Mouse (Mus musculus): ENCODE measurements around the gene Klc3. TPM values are rescaled to one million over a fixed set of nuclear protein-coding genes. Genes with fewer than 3 reads are reported as not detected.

Gene Klc3
- polyA plus RNA-seq, 1 experiment from 2014 or later, result 5.7 TPM

DNA sequence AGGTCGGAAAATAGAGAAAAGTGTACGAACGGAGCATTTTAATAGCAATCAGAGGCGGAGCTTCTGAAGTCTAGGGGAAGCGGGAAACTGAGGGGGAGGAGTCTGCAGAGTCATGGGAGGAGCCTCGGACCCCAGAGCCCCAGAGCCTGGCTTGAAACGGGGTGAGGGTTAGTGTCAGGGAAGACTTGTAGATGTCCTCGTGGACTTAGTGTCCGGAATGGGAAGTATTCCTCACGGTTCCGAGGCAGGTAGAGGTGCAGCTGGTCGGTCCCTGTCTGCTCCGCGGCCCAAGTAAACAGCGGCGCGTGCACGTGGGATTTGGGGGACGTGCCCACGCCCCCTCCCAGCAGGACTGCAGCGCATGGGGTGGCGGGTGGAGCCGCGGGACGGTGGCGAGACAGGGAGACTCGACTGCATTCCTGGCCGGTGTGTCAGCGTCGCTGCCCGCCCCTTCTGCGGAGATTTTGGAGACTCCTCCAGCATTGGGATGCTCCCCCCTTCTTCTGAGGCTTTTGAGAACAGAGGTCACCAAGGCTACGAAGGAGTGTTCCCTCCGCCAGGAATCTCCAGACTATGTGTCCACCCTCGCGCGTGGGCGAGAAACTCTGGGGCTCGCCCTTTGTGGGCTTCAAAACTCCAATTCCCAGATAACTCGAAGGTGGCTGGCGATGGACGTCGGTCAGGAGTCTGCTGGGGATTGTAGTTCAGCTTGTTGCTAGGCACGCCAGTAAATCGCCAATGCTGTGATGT is 43.8 kb downstream of the Klc3 start:
- ATAC-seq (ENCODE audit: low FRiP score, low TSS enrichment), result peak; percentile 76
- Histone ChIP-seq H3K9ac (ENCODE audit: low read depth, low read length) (peak overlapping the region; percentile 69), H3K27ac (ENCODE audit: low read depth, low read length) (peak overlapping the region; percentile 59), H3K4me3 (ENCODE audit: low read length) (peak overlapping the region; percentile 82), H3K4me1 (ENCODE audit: control insufficient read depth, insufficient read depth, low read length) (0 out of 2 replicates have a peak, but pooled peaks cover 4% of the 10 kb centered on the region), H3K36me3 (ENCODE audit: control insufficient read depth, insufficient read depth, low read length) (peaks cover 21% of the 10 kb centered on the region), H3K4me2 (replicated peaks; ENCODE audit: low read depth, low read length) (peak overlapping the region; percentile 98), H3K27me3 (ENCODE audit: control insufficient read depth, insufficient read depth, low read length) (no peaks in the 10 kb centered on the region), H3K9me3 (ENCODE audit: control insufficient read depth, low read length) (no peaks in the 10 kb centered on the region)
- WGBS, result under 1% methylated on average over 45 of the region's 45 CpGs

DNA sequence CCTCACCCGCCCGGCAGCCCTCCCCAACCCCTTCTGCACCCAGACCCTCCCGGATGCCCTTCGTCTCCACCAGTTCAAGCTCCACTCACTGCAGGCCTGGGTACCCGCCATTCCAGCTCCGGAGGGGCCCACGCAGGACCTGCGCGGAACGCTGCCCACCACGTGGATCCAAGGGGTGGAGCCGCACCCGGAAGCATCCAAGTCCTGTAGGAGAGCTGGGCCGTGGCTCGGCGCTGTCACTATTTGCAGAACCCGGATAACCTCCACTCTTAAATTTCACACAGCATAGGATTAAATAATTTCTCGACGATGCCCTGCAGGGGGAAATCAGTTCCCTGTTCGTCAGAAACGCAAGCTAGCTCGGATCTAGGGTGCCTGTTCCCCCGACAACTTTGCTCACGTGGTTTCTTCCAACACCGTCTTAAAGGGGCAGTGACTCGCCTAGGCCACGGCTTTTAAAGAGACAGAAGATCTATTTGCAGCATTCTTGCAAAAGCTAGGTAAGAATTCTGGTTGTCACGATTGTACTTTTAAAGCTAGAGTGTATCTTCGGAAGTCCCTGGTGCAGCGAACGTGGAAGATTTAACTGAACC is 44.5 kb downstream of the Klc3 start, which contains the start of the genes Cd3eap and Ppp1r13l:
Cd3eap (minus strand) TSS at position 185 of the 593 bp plus-strand sequence.
Ppp1r13l (plus strand) TSS at position 451 of the 593 bp plus-strand sequence.
- WGBS, result under 1% methylated on average over 31 of the region's 31 CpGs
- H3K9me3 ChIP-seq (ENCODE audit: control insufficient read depth, low read length), result no peaks in the 10 kb centered on the region
- no peaks in the 10 kb centered on the region for H3K27me3 ChIP-seq (ENCODE audit: control insufficient read depth, insufficient read depth, low read length)
- H3K4me2 ChIP-seq (replicated peaks; ENCODE audit: low read depth, low read length), result peak within 1 kb of the TSS; percentile 98
- 0 out of 2 replicates have a peak, but pooled peaks cover 4% of the 10 kb centered on the region for H3K4me1 ChIP-seq (ENCODE audit: control insufficient read depth, insufficient read depth, low read length)
- H3K9ac ChIP-seq (ENCODE audit: low read depth, low read length), result peak within 1 kb of the TSS; percentile 69
- peak; percentile 63 for ATAC-seq (ENCODE audit: low FRiP score, low TSS enrichment)
- H3K36me3 ChIP-seq (ENCODE audit: control insufficient read depth, insufficient read depth, low read length), result peaks cover 27% of the 10 kb centered on the region
- peak within 1 kb of the TSS; percentile 59 for H3K27ac ChIP-seq (ENCODE audit: low read depth, low read length)
- H3K4me3 ChIP-seq (ENCODE audit: low read length), result peak within 1 kb of the TSS; percentile 82

DNA sequence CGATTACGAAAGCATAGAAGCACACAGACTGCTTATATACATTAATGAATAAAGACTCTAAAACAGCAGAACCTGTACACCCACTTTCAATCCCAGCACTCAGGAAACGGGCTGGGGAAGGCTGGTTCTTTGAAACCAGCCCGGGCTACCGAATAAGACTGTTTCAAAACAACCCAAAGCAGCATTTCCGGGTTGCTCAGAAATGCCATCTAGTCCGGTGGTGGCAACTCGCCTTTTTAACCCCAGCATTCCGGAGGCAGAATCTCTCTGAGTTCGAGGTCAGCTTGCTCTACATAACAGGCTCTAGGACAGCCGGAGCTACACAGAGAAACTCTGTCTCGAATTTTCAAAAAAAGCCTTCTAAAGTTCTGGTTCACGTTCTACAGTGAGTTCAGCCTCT is 45.3 kb downstream of the Klc3 start:
- Histone ChIP-seq H3K9ac (ENCODE audit: low read depth, low read length) (peak overlapping the region; percentile 69), H3K4me1 (ENCODE audit: control insufficient read depth, insufficient read depth, low read length) (0 out of 2 replicates have a peak, but pooled peaks cover 4% of the 10 kb centered on the region), H3K27ac (ENCODE audit: low read depth, low read length) (no peak overlapping the region), H3K4me2 (replicated peaks; ENCODE audit: low read depth, low read length) (peak overlapping the region; percentile 98), H3K4me3 (ENCODE audit: low read length) (peak overlapping the region; percentile 82), H3K27me3 (ENCODE audit: control insufficient read depth, insufficient read depth, low read length) (no peaks in the 10 kb centered on the region), H3K36me3 (ENCODE audit: control insufficient read depth, insufficient read depth, low read length) (peaks cover 31% of the 10 kb centered on the region), H3K9me3 (ENCODE audit: control insufficient read depth, low read length) (no peaks in the 10 kb centered on the region)
- ATAC-seq (ENCODE audit: low FRiP score, low TSS enrichment), result no peak
- 20% methylated on average over 13 of the region's 13 CpGs for WGBS

DNA sequence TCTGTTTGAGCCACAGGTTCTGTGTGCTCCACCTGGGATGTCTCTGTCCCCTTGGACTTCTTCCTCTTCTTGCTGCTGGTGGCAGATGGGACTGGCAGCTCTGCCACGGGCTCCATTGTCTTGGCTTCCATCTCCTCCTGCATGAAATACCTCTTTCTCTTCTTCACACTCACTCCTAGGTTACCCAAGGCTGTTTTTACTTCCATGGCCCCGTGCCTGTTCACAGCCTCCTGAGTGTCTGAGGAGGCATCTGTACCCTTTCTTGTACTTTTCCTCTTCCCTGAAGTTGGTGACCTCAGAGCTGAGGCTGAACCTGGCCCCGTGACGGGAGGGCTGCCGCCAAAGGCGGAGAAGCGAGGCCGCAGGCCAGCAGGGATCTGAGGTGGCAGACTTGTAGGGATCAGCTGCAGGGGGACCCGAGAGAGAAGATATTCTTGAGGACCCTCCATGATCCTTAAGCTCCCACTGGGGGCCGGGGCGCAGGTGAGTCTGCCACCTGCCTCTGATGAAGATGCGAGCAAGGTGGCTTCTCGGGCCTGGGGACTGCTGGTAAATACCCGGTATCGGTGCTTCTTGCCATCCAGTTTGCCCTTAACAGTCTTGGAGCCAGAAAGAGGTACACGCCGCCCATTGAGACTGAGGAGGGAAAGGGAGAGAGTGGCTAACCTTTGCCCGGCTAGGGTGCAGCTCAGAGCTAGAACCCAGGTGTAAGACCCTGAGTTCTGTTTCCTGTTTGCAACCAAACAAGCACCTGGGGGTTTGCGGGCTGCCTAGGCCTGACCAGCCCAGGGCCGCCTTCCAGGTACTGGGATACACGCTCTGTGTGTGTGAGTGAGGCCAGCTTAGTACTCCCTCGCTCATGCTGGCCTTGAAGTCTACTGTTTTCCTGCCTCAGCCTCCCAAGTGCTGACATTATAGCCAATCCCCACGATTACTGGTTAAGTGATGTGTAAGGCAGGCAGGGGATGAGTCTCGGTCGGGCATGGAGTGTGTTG is 46.2 kb downstream of the Klc3 start:
- Histone ChIP-seq H3K4me2 (replicated peaks; ENCODE audit: low read depth, low read length) (peak overlapping the region; percentile 98), H3K36me3 (ENCODE audit: control insufficient read depth, insufficient read depth, low read length) (peaks cover 40% of the 10 kb centered on the region), H3K9ac (ENCODE audit: low read depth, low read length) (no peak overlapping the region; the same call in 1 of the 2 replicates), H3K4me1 (ENCODE audit: control insufficient read depth, insufficient read depth, low read length) (0 out of 2 replicates have a peak, but pooled peaks cover 4% of the 10 kb centered on the region), H3K4me3 (ENCODE audit: low read length) (peak overlapping the region; percentile 82; the same call in 1 of the 2 replicates), H3K27me3 (ENCODE audit: control insufficient read depth, insufficient read depth, low read length) (no peaks in the 10 kb centered on the region), H3K9me3 (ENCODE audit: control insufficient read depth, low read length) (no peaks in the 10 kb centered on the region), H3K27ac (ENCODE audit: low read depth, low read length) (no peak overlapping the region)
- ATAC-seq (ENCODE audit: low FRiP score, low TSS enrichment), result no peak
- 93% methylated on average over 25 of the region's 25 CpGs for WGBS

DNA sequence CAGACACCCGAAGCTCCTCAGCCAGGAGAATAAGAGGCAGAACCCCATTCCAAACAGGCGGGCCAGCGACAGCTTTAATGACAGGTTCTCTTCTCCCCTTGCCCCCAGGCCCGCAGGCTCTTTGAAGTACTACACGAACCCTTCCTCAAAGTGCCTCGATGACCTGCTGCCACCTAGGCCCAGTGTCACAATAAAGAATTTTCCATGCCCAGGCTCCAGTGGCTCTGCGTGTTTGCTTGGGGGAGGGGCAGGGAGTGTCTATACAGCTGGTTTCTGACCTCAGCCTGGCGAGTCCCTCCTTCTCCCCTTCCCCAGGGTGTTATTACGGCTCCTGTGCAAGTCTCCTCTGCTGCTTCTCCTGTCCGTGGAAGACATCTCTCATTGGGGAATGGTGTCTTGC is 47.6 kb downstream of the Klc3 start:
- Histone ChIP-seq H3K27ac (ENCODE audit: low read depth, low read length) (no peak overlapping the region), H3K4me1 (ENCODE audit: control insufficient read depth, insufficient read depth, low read length) (0 out of 2 replicates have a peak, but pooled peaks cover 4% of the 10 kb centered on the region), H3K4me3 (ENCODE audit: low read length) (no peak overlapping the region), H3K4me2 (replicated peaks; ENCODE audit: low read depth, low read length) (no peak overlapping the region), H3K27me3 (ENCODE audit: control insufficient read depth, insufficient read depth, low read length) (no peaks in the 10 kb centered on the region), H3K9ac (ENCODE audit: low read depth, low read length) (no peak overlapping the region), H3K9me3 (ENCODE audit: control insufficient read depth, low read length) (no peaks in the 10 kb centered on the region), H3K36me3 (ENCODE audit: control insufficient read depth, insufficient read depth, low read length) (peaks cover 51% of the 10 kb centered on the region)
- no peak for ATAC-seq (ENCODE audit: low FRiP score, low TSS enrichment)
- 60% methylated on average over 10 of the region's 10 CpGs for WGBS

DNA sequence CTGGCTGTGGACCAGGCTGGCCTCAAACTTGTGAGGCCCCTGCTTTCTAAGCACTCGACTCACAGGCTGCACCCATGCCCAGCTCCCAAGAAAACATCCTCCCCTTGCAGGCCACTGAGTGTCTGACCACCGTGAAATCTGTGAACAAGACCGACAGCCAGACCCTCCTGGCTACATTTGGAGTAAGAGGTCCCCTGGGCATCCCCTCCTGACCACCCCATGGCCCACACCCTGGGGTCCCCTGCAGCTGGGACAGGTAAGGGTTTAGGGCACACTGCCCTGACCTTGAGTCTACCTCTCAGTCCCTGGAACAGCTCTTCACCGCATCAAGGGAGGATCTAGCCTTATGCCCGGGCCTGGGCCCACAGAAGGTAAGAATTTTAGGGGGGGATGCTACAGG is 48.9 kb downstream of the Klc3 start:
- Histone ChIP-seq H3K27ac (ENCODE audit: low read depth, low read length) (no peak overlapping the region), H3K9ac (ENCODE audit: low read depth, low read length) (no peak overlapping the region), H3K4me3 (ENCODE audit: low read length) (no peak overlapping the region), H3K4me2 (replicated peaks; ENCODE audit: low read depth, low read length) (no peak overlapping the region), H3K4me1 (ENCODE audit: control insufficient read depth, insufficient read depth, low read length) (no peaks in the 10 kb centered on the region), H3K27me3 (ENCODE audit: control insufficient read depth, insufficient read depth, low read length) (no peaks in the 10 kb centered on the region), H3K36me3 (ENCODE audit: control insufficient read depth, insufficient read depth, low read length) (peaks cover 61% of the 10 kb centered on the region), H3K9me3 (ENCODE audit: control insufficient read depth, low read length) (no peaks in the 10 kb centered on the region)
- 84% methylated on average over 5 of the region's 5 CpGs for WGBS
- ATAC-seq (ENCODE audit: low FRiP score, low TSS enrichment), result no peak

DNA sequence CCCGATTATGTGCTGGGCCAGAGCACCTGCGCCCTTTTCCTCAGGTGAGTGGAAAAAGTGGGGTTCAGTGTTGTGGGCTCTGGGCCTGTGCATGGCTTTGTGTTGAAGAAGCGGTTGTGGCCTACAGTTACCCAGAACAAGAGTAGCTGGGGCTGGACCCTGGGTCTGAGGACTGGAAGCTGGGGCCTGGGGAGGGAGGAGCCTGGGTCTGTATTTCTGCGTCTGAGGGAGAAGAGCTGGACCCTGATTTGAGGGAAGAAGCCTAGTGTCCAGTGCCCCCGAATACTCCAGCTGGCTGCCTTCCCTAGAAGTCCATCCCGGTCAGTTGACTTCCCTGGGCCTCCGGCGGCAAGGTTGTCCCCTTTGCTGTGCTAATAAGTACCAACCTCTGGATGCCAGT is 53.7 kb downstream of the Klc3 start:
- Histone ChIP-seq H3K4me1 (ENCODE audit: control insufficient read depth, insufficient read depth, low read length) (peaks cover 11% of the 10 kb centered on the region), H3K4me3 (ENCODE audit: low read length) (no peak overlapping the region), H3K27ac (ENCODE audit: low read depth, low read length) (no peak overlapping the region), H3K4me2 (replicated peaks; ENCODE audit: low read depth, low read length) (no peak overlapping the region), H3K9ac (ENCODE audit: low read depth, low read length) (no peak overlapping the region), H3K36me3 (ENCODE audit: control insufficient read depth, insufficient read depth, low read length) (peaks cover 56% of the 10 kb centered on the region), H3K27me3 (ENCODE audit: control insufficient read depth, insufficient read depth, low read length) (no peaks in the 10 kb centered on the region), H3K9me3 (ENCODE audit: control insufficient read depth, low read length) (no peaks in the 10 kb centered on the region)
- WGBS, result 92% methylated on average over 8 of the region's 8 CpGs
- ATAC-seq (ENCODE audit: low FRiP score, low TSS enrichment), result no peak

DNA sequence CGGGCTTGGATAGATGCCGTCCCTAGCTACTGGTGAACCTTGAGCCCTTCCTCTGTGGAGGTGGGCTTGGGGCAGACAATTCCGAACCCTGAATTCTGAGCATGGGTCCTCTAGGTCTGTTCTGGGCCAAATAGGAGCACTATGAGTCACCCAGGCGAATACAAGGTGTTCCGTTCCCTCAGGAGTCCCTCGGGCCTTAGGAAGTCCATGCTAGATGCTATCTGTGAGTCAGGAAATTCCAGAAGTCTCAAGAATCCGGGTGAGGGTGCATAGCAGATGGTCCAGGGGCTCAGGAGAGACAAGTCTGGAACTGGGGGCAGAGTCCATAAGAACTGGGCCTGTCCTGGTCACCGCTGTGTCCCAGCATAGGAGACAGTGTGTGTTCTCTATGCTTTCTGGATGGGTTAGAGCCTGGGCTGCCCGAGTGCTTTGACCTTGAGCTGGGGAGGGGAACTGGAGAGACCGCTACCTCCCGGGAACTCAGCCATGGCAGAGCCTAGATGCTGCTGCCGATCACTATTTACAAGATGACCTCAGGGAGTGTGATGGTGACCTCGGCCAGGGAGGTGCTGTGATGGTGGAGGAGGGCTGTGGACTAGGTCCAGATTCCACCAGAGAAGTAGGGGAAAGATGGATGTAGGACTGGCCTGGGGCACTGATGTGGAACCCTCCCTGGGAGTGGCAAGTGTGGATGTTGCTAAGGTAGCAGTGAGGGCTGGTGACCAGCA is 54.6 kb downstream of the Klc3 start:
- Histone ChIP-seq H3K4me2 (replicated peaks; ENCODE audit: low read depth, low read length) (no peak overlapping the region; the same call in 1 of the 2 replicates), H3K4me1 (ENCODE audit: control insufficient read depth, insufficient read depth, low read length) (peaks cover 14% of the 10 kb centered on the region), H3K9ac (ENCODE audit: low read depth, low read length) (no peak overlapping the region), H3K4me3 (ENCODE audit: low read length) (no peak overlapping the region), H3K27me3 (ENCODE audit: control insufficient read depth, insufficient read depth, low read length) (no peaks in the 10 kb centered on the region), H3K9me3 (ENCODE audit: control insufficient read depth, low read length) (no peaks in the 10 kb centered on the region), H3K27ac (ENCODE audit: low read depth, low read length) (no peak overlapping the region), H3K36me3 (ENCODE audit: control insufficient read depth, insufficient read depth, low read length) (peaks cover 47% of the 10 kb centered on the region)
- WGBS, result 79% methylated on average over 13 of the region's 13 CpGs
- no peak for ATAC-seq (ENCODE audit: low FRiP score, low TSS enrichment)
